Mouse (Mus musculus): ENCODE results near the gene Coq2. TPM values are rescaled to one million over a fixed set of nuclear protein-coding genes. Genes with fewer than 3 reads are reported as not detected.

Gene Coq2
- total RNA-seq, 2 experiments from 2014 or later: 38.3 to 39.9 TPM

GRCm38 (mm10) chr5:100622509-100623163 is 52.3 kb downstream of the Coq2 start:
- DNase-seq (ENCODE audit: low spot score in 2 of 2): no peak

DNA sequence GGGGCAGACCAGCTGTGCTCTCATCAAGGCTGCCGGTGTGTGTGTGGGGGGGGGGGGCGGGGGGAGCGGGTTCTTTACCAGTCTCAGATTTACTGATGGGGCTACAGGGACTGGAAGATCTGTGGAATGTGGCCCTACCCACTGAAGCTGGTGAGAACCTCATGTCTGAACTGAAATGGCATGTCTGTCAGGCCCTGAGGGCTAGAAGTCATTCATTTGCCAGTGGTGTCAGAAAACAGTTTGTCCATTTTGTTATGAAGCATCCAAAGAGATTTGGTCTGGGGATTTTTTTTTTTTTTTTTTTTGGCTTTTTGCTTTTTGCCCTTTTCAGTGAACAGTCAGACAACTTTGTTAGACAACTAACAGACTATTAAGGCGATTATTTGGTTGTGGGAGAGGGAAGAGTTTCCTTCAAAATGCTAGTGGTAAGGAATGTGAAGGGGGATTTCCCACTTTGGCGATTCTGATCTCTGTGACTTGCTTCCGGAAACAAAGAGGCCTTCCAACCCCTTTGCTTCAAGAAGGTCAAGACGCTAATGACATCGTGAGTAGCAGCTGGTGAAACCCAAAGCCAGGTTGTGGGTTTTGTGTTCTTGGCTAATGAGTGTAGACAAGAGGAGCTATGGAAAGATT is 52.9 kb downstream of the Coq2 start:
- no peak for DNase-seq (ENCODE audit: low spot score in 2 of 2)

DNA sequence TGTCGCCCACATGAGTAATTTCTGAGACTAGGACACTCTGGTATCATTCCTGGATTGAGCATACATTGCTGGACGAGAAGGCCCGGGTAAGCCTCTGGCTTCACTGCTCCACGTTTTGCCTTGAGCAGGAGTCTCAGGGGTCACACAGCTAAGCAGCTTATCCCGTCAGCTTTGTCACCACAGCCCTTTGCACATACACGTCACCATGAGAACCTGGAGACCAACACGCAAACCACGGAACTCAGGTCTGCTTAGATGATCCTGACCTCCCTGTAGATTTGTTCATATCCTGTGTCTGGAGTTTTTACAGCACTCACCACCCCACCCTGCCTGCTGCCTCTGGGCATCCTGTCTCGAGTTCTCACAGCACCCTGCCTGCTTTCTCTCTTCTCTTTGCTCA is 54.0 kb downstream of the Coq2 start:
- no peak for DNase-seq (ENCODE audit: low spot score in 2 of 2)

DNA sequence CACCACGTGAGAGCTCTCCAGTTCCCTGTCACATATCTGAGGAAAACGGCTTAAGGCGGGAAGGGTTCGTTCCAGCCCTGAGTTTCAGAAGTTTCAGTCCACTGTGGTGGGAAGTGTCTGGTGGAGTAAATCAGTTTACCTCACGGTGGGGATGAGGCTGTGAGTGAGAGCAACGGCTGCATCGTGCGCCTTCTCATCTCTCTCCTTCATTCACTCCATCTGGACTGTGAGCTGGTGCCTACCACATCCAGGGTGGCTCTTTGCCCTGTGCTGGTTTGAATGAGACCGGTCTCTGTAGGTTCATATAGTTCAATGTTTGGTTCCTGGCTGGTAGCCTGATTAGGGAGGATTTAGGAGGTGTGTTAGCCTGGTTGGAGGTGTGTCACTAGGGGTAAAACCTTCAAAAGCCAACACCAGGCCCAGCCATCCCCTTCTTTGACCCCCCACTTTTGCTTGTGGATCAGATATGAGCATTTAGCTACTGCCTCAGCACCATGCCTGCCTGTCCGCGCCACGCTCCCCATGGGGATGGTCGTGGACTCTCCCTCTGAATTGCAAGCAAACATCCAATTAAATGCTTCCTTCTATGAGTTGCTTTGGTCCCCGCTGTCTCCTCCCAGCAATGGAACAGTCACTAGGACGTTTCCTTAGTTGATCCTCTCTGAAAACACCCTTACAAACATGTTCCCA is 55.2 kb downstream of the Coq2 start:
- no peak for DNase-seq (ENCODE audit: low spot score in 2 of 2)

- DNase-seq (ENCODE audit: low spot score in 2 of 2): no peak
These were observed 60.8 kb downstream of the Coq2 start for GRCm38 (mm10) chr5:100613896-100614768.

DNA sequence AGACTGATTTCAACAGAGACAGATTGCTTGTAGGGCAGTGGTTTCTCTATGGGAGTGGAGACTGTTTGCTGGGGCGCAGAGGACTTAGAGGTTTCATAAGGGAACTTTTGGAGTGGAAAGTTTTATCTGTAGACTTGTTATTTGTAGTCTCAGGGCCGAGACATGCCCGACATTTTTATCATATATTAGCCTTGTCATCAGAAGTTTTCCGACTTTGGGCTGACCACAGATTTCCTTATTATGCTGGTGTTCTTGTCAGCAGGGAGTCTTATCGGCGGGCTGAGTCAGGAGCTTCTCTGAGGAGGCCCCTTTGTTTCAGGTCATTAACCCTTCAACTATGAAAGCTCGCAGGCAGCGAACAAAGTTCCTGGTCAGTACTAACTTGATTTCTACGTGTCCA is 67.1 kb downstream of the Coq2 start:
- DNase-seq (ENCODE audit: low spot score in 2 of 2): no peak

DNA sequence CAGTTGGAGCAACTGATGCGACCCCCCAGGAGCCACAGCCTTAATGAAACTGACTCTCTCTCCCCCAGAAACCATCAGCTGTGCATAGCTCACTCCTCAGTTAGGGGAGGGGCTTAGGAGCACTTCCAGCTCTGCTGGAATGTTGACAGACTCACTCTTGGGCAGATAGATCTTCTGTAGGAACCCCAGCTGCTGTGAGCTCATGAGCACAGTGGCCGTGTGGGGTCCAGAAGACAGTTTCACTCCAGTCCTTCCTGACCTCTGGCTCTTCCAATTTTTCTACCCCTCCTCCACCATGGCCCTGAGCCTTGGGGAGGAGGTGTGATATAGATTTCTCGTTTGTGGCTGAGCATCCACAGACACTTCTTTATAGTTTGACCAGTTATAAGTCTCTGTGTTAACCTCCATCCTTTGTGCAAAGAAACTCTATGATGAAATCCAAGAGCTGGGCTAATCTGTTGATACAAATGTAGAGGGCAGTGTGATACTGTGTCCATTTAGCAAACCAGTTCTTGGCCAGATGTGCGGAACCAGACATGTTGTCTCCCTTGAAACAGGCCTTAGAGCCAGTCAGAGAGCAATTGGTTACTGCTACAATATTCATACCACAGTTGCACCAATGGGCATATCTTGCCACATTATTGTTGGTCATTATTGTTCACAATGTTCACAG is 67.7 kb downstream of the Coq2 start:
- peak in 1 of 2 experiments; percentile 54 for DNase-seq (ENCODE audit: low spot score in 2 of 2)

DNA sequence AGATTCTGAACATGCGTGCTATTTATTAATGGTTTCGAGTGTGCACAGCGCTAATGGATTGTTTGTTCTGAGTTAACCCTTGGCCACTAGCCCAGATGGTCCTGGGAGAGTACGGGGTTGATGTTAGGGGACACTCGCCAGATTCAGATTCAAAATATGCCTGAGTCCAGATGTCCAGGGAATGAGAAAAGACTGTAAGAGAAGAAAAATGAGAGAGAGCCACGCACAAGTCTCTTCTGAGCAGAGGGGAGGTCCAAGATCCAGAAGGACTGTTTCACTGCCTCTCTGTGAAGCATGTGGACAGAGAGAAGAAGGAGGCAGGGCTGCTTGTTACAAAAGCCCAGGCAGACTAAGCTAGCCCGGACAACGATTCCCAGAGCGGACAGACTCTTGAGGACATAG is 69.1 kb downstream of the Coq2 start:
- peak; percentile 51 to 85 for DNase-seq (ENCODE audit: low spot score in 2 of 2)

Other genes with a start within 250 kb of the Coq2 start
- 10 to 100 TPM; 12.0 to 14.6 TPM for gene Lin54, start 174.5 kb downstream of the Coq2 start, total RNA-seq (2021)
- 100 to 1,000 TPM; 112 to 114 TPM for gene Cops4, start 156.8 kb downstream of the Coq2 start, total RNA-seq (2021)
- gene Plac8, start 102.9 kb downstream of the Coq2 start, total RNA-seq (2021): 1 to 10 TPM; 2.3 to 7.1 TPM
- 1 to 10 TPM; 2.2 to 2.4 TPM for gene Hpse, start 44.6 kb upstream of the Coq2 start, total RNA-seq (2021)
- gene Helq, start 123.5 kb upstream of the Coq2 start, total RNA-seq (2021): 1 to 10 TPM; 5.5 to 7.0 TPM
- gene Mrps18c, start 123.5 kb upstream of the Coq2 start, total RNA-seq (2021): 10 to 100 TPM; 67.9 to 81.1 TPM
- 10 to 100 TPM in 1 of 2 experiments, 1 to 10 TPM in 1; 9.1 to 11.4 TPM for gene Abraxas1, start 145.8 kb upstream of the Coq2 start, total RNA-seq (2021)
- 10 to 100 TPM in 1 of 2 experiments, 1 to 10 TPM in 1; 5.4 to 11.6 TPM for gene Gpat3, start 170.6 kb upstream of the Coq2 start, total RNA-seq (2021)